Mouse (Mus musculus) CH12.LX (cell line): ENCODE results near the gene Plxna2. TPM values are rescaled to one million over a fixed set of nuclear protein-coding genes. Genes with fewer than 3 reads are reported as not detected.

ENCODE experiments used
- DNase-seq: peaks from one replicate; pipeline ENCODE4 v3.0.0-alpha.2; 2013; ENCODE audit errors: extremely low read depth
- H3K27ac ChIP-seq: 2 replicates; pipeline ENCODE4 v1.5.1; 2012; ENCODE audit warnings: low read depth, mild to moderate bottlenecking, control low read depth, moderate library complexity; ENCODE audit not compliant: insufficient read depth
- H3K27me3 ChIP-seq: replicated peaks from 2 replicates; pipeline ENCODE3; 2012; ENCODE audit warnings: inconsistent platforms
- H3K36me3 ChIP-seq, 2 experiments: replicated peaks in 1 of 2; 2 replicates each; pipeline versions ENCODE3 to v1.6.1; 2012; ENCODE audit warnings: inconsistent platforms in 1 of 2, low read length in 1 of 2, mild to moderate bottlenecking in 1 of 2, mixed read lengths in 1 of 2, moderate library complexity in 1 of 2; ENCODE audit not compliant: control insufficient read depth in 1 of 2, insufficient read depth in 1 of 2
- H3K4me1 ChIP-seq, 2 experiments: 2 replicates each; pipeline ENCODE4 v1.6.1; 2012; ENCODE audit warnings: inconsistent platforms in 1 of 2, moderate library complexity in 1 of 2; ENCODE audit not compliant: insufficient read depth in 2 of 2, control insufficient read depth in 1 of 2
- H3K4me2 ChIP-seq: 2 replicates; pipeline ENCODE4 v1.6.1; 2012; ENCODE audit warnings: low read depth, mild to moderate bottlenecking, control low read depth; ENCODE audit not compliant: poor library complexity, insufficient read depth, severe bottlenecking
- H3K4me3 ChIP-seq, 3 experiments: fragments of 150-350 bp in 1 of 3; sonication (generic) in 1 of 3; replicated peaks in 1 of 3; 2 replicates each; pipeline versions ENCODE3 to v1.5.1; 2011 to 2012; ENCODE audit warnings: low read depth in 2 of 3, low read length in 2 of 3, mild to moderate bottlenecking in 2 of 3, moderate library complexity in 2 of 3, control low read depth in 1 of 3, improper control_type of control experiment in 1 of 3, inconsistent platforms in 1 of 3, mixed read lengths in 1 of 3; ENCODE audit not compliant: poor library complexity in 1 of 3
- H3K79me2 ChIP-seq: replicated peaks from 2 replicates; pipeline ENCODE4 v1.6.1; 2012; ENCODE audit warnings: mild to moderate bottlenecking, moderate library complexity; ENCODE audit not compliant: control insufficient read depth, poor library complexity, insufficient read depth, severe bottlenecking; ENCODE audit errors: extremely low read depth
- H3K9ac ChIP-seq: 2 replicates; pipeline ENCODE4 v1.6.1; 2012; ENCODE audit warnings: low read depth, mild to moderate bottlenecking, control low read depth, moderate library complexity; ENCODE audit not compliant: insufficient read depth
- H3K9me3 ChIP-seq: replicated peaks from 2 replicates; pipeline ENCODE3; 2012; ENCODE audit warnings: low read length, inconsistent platforms, mixed read lengths
- BHLHE40 ChIP-seq: IDR thresholded peaks from 2 replicates; pipeline ENCODE4 v1.6.1; 2011; ENCODE audit warnings: mild to moderate bottlenecking, low read depth, low read length, improper control_type of control experiment
- CHD2 ChIP-seq: IDR thresholded peaks from 2 replicates; pipeline ENCODE4 v1.6.1; 2011; ENCODE audit warnings: low read length, improper control_type of control experiment
- CTCF ChIP-seq, 2 experiments: IDR thresholded peaks in 1 of 2; conservative IDR thresholded peaks in 1 of 2; 2 replicates each; pipeline ENCODE4 v1.5.1; 2011 to 2012; ENCODE audit warnings: low read depth in 2 of 2, low read length in 2 of 2, improper control_type of control experiment in 1 of 2, inconsistent platforms in 1 of 2, mild to moderate bottlenecking in 1 of 2, moderate library complexity in 1 of 2
- E2F4 ChIP-seq: IDR thresholded peaks from 2 replicates; pipeline ENCODE4 v1.6.1; 2011; ENCODE audit warnings: low read depth, low read length, improper control_type of control experiment; ENCODE audit not compliant: insufficient replicate concordance
- ETS1 ChIP-seq: conservative IDR thresholded peaks from 2 replicates; pipeline ENCODE4 v1.6.1; 2012; ENCODE audit warnings: low read depth, mild to moderate bottlenecking, inconsistent platforms, low read length, improper control_type of control experiment, moderate library complexity
- GABPA ChIP-seq: IDR thresholded peaks from 2 replicates; pipeline ENCODE4 v1.6.1; 2012; ENCODE audit warnings: low read depth, low read length, improper control_type of control experiment, inconsistent platforms; ENCODE audit not compliant: insufficient replicate concordance
- HCFC1 ChIP-seq: IDR thresholded peaks from 2 replicates; pipeline ENCODE4 v1.6.1; 2012; ENCODE audit warnings: low read depth, mild to moderate bottlenecking, inconsistent platforms, low read length, improper control_type of control experiment
- JUN ChIP-seq: IDR thresholded peaks from 2 replicates; pipeline ENCODE4 v1.6.1; 2011; ENCODE audit warnings: low read depth, mild to moderate bottlenecking, low read length, improper control_type of control experiment, moderate library complexity; ENCODE audit not compliant: insufficient read depth
- JUND ChIP-seq: conservative IDR thresholded peaks from 2 replicates; pipeline ENCODE4 v1.6.1; 2011; ENCODE audit warnings: low read depth, low read length, improper control_type of control experiment
- MAX ChIP-seq: IDR thresholded peaks from 2 replicates; pipeline ENCODE4 v1.6.1; 2011; ENCODE audit warnings: low read length, improper control_type of control experiment
- MAZ ChIP-seq: IDR thresholded peaks from 2 replicates; pipeline ENCODE4 v1.6.1; 2012; ENCODE audit warnings: low read depth, mild to moderate bottlenecking, inconsistent platforms, low read length, improper control_type of control experiment, moderate library complexity
- MYC ChIP-seq: IDR thresholded peaks from 2 replicates; pipeline ENCODE4 v1.6.1; 2011; ENCODE audit warnings: low read depth, mild to moderate bottlenecking, improper control_type of control experiment, low read length
- NRF1 ChIP-seq: IDR thresholded peaks from 2 replicates; pipeline ENCODE4 v1.6.1; 2014; ENCODE audit warnings: low read depth, mild to moderate bottlenecking, inconsistent platforms, low read length, improper control_type of control experiment, moderate library complexity
- PAX5 ChIP-seq: IDR thresholded peaks from 2 replicates; pipeline ENCODE4 v1.6.1; 2012; ENCODE audit warnings: low read length, inconsistent platforms, mixed read lengths
- POLR2A ChIP-seq: IDR thresholded peaks from 2 replicates; pipeline ENCODE4 v1.6.1; 2011; ENCODE audit warnings: low read depth, mild to moderate bottlenecking, improper control_type of control experiment, low read length
- RAD21 ChIP-seq: IDR thresholded peaks from 2 replicates; pipeline ENCODE4 v1.6.1; 2011; ENCODE audit warnings: low read depth, mild to moderate bottlenecking, low read length, improper control_type of control experiment, moderate library complexity
- SIN3A ChIP-seq: IDR thresholded peaks from 2 replicates; pipeline ENCODE4 v1.6.1; 2012; ENCODE audit warnings: low read length, improper control_type of control experiment, inconsistent platforms
- TBP ChIP-seq: conservative IDR thresholded peaks from 2 replicates; pipeline ENCODE4 v1.6.1; 2011; ENCODE audit warnings: low read depth, low read length, improper control_type of control experiment
- UBTF ChIP-seq: IDR thresholded peaks from 2 replicates; pipeline ENCODE4 v1.6.1; 2012; ENCODE audit warnings: low read depth, mild to moderate bottlenecking, inconsistent platforms, low read length, improper control_type of control experiment, moderate library complexity
- USF1 ChIP-seq: IDR thresholded peaks from 2 replicates; pipeline ENCODE4 v1.6.1; 2014; ENCODE audit warnings: low read depth, mild to moderate bottlenecking, inconsistent platforms, low read length, improper control_type of control experiment
- USF2 ChIP-seq: conservative IDR thresholded peaks from 2 replicates; pipeline ENCODE4 v1.6.1; 2011; ENCODE audit warnings: low read depth, low read length, improper control_type of control experiment
- ZC3H11A ChIP-seq: IDR thresholded peaks from 2 replicates; pipeline ENCODE4 v1.6.1; 2012; ENCODE audit warnings: low read depth, mild to moderate bottlenecking, inconsistent platforms, low read length, improper control_type of control experiment
- ZKSCAN1 ChIP-seq: IDR thresholded peaks from 2 replicates; pipeline ENCODE4 v1.6.1; 2012; ENCODE audit warnings: low read depth, inconsistent platforms, low read length, improper control_type of control experiment, borderline replicate concordance
- dilution Hi-C: fragments of 300-500 bp; cut with MboI; formaldehyde crosslinking; loops from 2 replicates; pipeline ENCODE4 v1.14.3; 2020; ENCODE audit warnings: low sequenced_read_pairs; ENCODE audit not compliant: extremely low pct_unique_long_range_greater_than_20kb, extremely low pct_ligation_motif_present
- in situ Hi-C: fragments of 300-500 bp; cut with MboI; formaldehyde crosslinking; loops from 3 replicates; pipeline ENCODE4 v1.14.3; 2019; ENCODE audit warnings: low sequenced_read_pairs, low pct_ligation_motif_present, low pct_unique_long_range_greater_than_20kb, mixed read lengths
- polyA plus RNA-seq: library from polyadenylated mRNA; unstranded; fragments of >175 nt; gene quantifications from 2 replicates; pipeline ENCODE4 v1.2.1, GENCODE M21; 2012; ENCODE audit warnings: low read depth; ENCODE audit not compliant: insufficient read length
- total RNA-seq, 2 experiments: library from RNA; depleted of rRNA; stranded (reverse); fragments of 300-350 nt in 1 of 2; fragments of >200 nt in 1 of 2; gene quantifications; 2 replicates each; pipeline ENCODE4 v1.2.3; 2012 to 2014

The Plxna2 gene
- total and polyA plus RNA-seq, 3 experiments, result 0.04 to 0.05 (median 0.04) TPM

DNA sequence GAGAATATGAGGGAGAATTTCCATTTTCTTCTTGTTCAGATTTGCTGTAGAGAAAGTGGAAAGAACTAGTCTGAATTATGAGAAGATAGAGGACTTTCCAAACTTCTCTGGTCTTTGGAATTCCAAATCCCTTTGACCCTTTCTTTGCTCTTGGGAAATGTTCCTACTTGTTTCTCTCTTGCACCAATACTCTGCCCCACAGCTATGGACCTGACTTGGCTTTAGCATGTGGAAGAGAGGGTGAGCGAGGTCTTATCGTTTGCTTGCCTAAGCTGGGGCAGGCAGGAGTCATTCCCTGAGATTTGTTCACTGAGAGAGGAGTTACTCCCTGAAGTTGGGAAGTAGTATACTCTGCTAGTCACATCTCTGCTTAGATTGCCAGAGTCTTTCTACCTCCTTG, 32.5 kb downstream of the Plxna2 start:
- Histone ChIP-seq H3K4me3 (no peak overlapping the region), H3K9ac (no peak overlapping the region), H3K4me2 (no peak overlapping the region), H3K79me2 (no peaks in the 10 kb centered on the region), H3K36me3 (no peaks in the 10 kb centered on the region), H3K27ac (no peak overlapping the region), H3K4me1 (no peaks in the 10 kb centered on the region), H3K9me3 (no peaks in the 10 kb centered on the region), H3K27me3 (no peaks in the 10 kb centered on the region)
- TF ChIP-seq PAX5 (no peak), UBTF (no peak), NRF1 (no peak), JUN (no peak), ETS1 (no peak), TBP (no peak), ZC3H11A (no peak), HCFC1 (no peak), USF1 (no peak)
- dilution Hi-C loops (no loop called here), in situ Hi-C loops (no loop called here)
- DNase-seq, result no peak

DNA sequence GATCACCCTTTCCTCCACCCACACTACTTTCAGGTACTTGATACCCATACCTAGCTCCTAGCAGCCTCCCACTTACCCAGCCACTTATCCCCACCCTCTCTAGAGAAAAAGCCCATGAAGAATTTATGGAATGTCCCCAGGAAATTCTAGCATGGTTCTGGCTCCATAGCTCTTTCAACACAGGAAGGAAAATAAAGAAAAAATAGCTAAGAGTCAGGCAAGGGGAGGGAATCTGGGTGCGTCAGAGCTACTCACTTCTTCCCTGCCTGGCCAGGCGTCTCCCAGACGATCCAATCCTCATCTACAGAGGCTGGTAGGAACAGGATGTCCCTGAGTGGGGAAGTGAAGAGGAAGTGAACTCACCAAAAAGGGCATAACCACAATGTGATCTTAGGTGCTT, 34.0 kb downstream of the Plxna2 start:
- Histone ChIP-seq H3K9me3 (no peaks in the 10 kb centered on the region), H3K27ac (no peak overlapping the region), H3K9ac (no peak overlapping the region), H3K4me1 (no peaks in the 10 kb centered on the region), H3K36me3 (no peaks in the 10 kb centered on the region), H3K27me3 (no peaks in the 10 kb centered on the region), H3K4me3 (no peak overlapping the region), H3K4me2 (no peak overlapping the region), H3K79me2 (no peaks in the 10 kb centered on the region)
- TF ChIP-seq CTCF (conservative IDR thresholded peaks at IDR 0.05 in 1 of 2, IDR thresholded peaks at IDR 0.05 in 1 of 2; ENCODE audit: low read depth in 2 of 2, low read length in 2 of 2) (no peak), MAX (no peak), NRF1 (no peak)
- dilution Hi-C loops (no loop called here), in situ Hi-C loops (no loop called here)
- DNase-seq, result no peak

DNA sequence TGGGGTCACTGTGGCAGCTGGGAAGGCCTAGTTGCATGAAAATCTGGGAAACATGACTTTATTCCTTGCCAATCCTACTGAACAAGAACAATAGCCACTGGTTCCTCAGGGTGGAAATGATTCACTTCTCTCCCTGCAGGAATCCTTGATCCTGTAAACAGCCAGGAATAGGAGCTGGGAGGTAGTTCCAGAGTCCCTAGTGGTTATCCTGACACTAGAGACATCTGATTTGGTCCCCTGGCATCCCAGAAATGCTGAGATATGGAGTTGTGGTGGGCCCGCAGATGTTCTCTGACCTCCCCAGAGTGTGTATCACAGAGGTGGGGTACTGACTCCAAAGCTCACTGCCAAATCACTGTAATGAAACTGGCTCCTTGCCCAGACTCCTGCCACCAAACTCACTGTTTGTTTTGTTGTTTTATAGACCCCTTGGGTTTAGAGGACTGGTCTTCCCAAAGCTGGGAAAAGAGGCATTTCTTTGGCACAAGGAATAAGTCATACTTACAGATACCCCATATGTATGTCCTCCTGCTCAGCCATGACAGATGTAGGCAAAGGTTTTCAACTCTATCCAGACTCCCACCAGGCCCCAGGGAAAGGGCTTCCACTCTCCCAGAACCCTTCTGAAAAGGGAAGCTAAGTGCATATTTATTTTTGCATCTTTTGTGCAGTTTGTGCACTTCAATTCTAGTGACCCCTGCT, 40.6 kb downstream of the Plxna2 start:
- Histone ChIP-seq H3K4me3 (no peak overlapping the region), H3K9me3 (no peaks in the 10 kb centered on the region), H3K4me1 (no peaks in the 10 kb centered on the region), H3K36me3 (no peaks in the 10 kb centered on the region), H3K27me3 (no peaks in the 10 kb centered on the region), H3K79me2 (no peaks in the 10 kb centered on the region), H3K27ac (no peak overlapping the region), H3K9ac (no peak overlapping the region), H3K4me2 (no peak overlapping the region)
- dilution Hi-C loops, result no loop called here
- DNase-seq, result no peak
- in situ Hi-C loops, result no loop called here
- TF ChIP-seq PAX5 (no peak), SIN3A (no peak), POLR2A (no peak), TBP (no peak), JUND (no peak), ETS1 (no peak), RAD21 (no peak), USF2 (no peak), MAZ (no peak), E2F4 (no peak), CHD2 (no peak), GABPA (no peak), MYC (no peak), ZKSCAN1 (no peak), BHLHE40 (no peak)
